Mouse (Mus musculus) retina, postnatal 1 day (tissue): ENCODE data around the gene Hip1.
A peak's percentile ranks its signal among the peaks of the same experiment; 100 is the strongest.
"Not testable (repeated sequence)": the region's sequence is repeated elsewhere in the genome, so short reads cannot be mapped to it uniquely, and the experiment has no call there.

Experiments
- DNase-seq: peaks from one replicate; pipeline ENCODE4 v3.0.0-alpha.2; 2012

The Hip1 gene

DNA sequence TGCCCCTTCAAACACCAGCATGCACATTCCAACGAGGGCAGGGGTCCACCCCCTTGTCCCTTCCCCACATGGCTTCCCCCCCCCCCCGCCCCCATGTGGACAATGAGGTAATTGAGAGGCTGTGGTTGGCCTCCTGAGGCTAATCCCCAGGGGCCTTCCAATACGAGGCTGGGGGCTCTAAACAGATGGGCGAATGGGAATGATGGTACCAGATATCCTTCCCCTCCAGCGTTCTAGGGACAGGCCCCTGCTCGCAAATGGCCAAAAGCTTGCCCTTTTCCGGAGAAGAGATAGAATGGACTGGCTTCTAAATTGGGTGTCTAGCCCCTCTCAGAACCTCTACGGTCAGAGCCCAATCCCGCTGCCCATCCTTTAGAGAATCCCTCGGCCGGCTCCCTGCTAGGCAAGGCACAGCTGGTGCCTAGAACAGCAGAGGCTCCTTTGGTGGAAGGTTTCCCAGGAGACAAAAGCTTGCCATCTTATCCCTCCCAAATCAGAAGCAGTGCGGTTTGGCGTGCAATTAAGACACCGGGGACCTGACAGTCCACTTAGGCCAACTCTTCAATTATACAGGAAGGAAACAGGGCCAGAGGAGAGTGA lies 55.1 kb downstream of the Hip1 start:
- no peak for DNase-seq

GRCm38 (mm10) chr5:135488881-135489694 lies 55.8 kb downstream of the Hip1 start:
- DNase-seq: peak; percentile 95

DNA sequence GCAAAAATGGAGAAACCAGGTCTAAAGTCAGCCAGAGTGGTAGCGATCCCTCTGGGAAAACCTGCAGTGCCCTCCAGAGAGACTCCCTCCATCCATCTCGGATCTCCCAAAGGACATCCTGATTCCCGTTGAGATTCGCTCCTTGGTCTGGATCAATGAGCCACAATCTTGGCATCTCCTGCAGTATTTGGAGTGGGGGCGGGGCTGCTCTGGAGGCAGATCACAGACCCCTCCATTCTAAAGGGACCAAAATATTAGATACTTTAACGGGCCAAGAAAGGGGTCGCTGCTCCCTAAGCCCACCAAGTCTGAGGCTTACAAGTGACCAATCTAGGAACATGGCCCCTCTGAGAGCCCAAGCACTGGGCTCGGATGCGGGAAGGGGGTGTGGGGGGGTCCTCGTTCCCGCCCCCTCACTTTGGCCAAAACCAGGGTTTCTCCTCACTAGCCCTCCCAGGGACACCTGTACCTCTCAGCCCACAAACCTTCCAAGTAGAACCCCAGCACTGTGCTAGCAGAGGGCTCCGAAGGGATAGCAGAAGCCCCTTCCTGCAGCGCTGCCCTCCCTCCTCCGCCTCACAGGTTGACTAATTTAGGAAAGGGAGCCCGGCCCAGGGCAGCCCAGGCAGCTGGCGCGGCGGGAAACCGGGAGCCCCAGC lies 56.6 kb downstream of the Hip1 start:
- no peak for DNase-seq

GRCm38 (mm10) chr5:135485289-135485688 lies 59.6 kb downstream of the Hip1 start:
- DNase-seq: no peak

DNA sequence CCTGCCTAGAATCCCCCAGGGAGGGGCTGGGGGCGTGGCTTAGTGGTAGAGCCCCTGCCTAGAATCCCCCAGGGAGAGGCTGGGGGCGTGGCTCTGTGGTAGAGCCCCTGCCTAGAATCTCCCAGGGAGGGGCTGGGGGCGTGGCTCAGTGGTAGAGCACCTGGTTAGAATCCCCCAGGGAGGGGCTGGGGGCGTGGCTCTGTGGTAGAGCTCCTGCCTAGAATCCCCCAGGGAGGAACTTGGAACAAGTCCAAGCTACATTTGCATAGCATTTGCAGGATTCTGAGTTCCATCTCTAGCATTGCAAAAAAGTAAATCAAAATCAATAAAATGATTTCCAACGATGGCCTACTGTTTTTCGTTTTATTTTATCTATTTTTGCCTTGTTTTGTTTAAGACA lies 61.1 kb downstream of the Hip1 start:
- not testable (repeated sequence) for DNase-seq

DNA sequence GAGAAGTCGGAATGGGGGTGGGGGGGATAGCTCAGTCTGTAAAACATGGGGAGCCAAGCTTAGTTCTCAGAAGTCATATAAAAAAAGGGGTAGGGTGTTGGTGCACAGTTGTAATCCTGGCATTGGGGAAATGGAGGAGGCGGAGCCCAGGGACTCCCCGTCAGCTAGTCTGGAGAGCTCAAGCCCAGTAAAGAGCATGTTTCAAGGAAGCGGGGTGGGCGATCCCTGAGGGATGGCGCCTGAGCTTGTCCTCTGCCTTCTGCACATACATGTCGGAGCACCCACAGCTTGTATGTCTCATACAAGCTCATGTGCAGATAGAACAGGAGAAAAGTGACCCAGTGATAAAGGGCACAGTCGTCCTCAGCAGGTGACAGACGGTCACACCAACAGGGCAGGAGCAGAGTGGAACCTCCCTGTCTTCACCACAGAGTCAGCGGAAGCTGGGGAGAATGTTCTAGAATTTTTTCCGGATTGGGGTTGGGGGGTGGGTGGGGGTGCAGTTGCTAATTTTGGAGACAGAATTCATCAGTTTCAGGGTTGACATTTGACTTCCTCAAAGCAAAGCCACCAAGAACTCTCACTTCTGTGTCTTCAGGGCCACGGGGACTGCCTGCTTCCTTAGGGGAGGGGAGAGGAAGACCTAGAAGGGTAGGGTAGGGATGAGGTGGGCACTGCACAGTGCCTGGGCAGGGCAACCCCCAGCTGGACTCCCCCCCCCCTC lies 65.9 kb downstream of the Hip1 start:
- no peak for DNase-seq

- no peak for DNase-seq
Measured at GRCm38 (mm10) chr5:135476199-135476598, 68.7 kb downstream of the Hip1 start.

DNA sequence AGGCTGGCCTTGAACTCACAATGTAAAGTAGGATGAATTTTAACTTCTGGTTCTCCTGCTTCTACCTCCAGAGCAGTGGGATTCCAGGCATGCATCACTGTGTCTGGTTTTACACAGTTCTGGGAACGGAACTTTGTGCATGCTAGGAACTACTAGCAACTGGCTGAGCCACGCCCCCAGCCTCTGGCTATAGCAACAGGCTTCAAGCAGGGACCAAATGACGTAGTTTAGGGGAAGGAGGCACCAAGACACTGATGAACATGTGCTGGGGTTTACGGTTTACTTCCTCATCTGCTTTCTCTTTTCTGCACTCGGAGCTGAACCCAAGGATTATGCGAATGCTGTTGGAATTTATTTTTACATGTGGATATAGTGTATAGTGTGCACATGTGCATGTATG lies 72.5 kb downstream of the Hip1 start:
- DNase-seq: no peak

DNA sequence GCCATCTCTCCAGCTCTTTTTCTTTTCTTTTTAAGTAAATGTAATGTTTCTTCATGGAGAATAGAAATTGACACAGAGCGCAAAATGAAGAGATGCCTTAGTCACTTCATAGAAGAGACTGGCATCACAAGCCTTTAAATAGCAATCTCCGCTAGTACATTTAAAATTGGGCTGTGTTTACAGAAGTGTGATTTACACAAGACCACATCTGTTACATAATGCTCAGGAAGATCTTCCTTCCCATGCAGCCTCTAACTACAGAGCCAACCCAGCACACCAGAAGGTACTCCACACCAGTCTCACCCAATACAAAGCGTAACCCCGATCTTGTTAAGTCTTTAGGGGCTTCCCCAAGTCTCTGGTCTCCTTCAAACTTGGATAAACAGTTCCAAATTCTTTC lies 73.2 kb downstream of the Hip1 start:
- DNase-seq: no peak

DNA sequence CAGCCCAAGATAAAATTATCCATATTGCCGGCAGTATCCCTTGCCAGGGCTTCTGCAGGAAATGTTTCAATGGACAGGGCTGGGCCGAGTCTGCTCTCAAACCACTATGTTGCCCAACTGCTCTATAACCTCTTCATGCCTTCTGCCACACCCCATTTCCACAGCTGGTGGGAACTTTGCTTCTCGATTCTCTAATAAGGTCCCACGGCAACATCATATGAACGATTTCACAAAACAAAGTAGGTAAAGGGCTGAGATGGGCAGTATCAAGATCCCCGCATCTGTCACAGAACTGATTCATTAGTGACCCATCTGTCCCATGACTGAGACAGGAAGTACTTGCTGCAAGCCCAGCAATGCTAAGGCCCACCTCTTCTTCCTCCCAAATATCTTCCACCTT lies 76.6 kb downstream of the Hip1 start:
- DNase-seq: no peak

GRCm38 (mm10) chr5:135465833-135466291 lies 79.1 kb downstream of the Hip1 start:
- peak; percentile 69 for DNase-seq

- DNase-seq: no peak
Measured at GRCm38 (mm10) chr5:135463380-135463779, 81.5 kb downstream of the Hip1 start.

GRCm38 (mm10) chr5:135460833-135461173 lies 84.1 kb downstream of the Hip1 start:
- no peak for DNase-seq

- DNase-seq: peak; percentile 84
Measured at GRCm38 (mm10) chr5:135460152-135460832, 84.6 kb downstream of the Hip1 start.

- peak; percentile 56 for DNase-seq
Measured at GRCm38 (mm10) chr5:135459486-135459885, 85.4 kb downstream of the Hip1 start.

- no peak for DNase-seq
Measured at GRCm38 (mm10) chr5:135457961-135458360, 87.0 kb downstream of the Hip1 start.

DNA sequence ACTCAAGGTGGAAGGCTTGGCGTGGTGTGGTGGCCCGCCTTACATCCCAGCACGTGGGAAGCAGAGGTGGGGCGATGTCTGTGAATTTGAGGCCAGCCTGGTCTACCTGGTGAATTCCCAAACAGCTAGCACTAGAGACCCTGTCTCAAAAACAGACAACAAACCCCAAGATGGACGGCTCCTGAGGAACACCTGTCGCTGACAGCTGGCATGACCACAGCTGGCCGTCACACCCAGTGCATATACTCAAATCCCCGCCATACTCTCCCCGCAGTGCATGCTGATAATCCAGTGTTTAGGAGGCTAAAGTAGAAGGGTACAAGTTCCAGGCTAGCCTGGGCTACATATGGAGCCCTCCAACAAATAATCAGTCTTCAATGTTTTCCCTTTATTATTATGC lies 88.4 kb downstream of the Hip1 start:
- no peak for DNase-seq

DNA sequence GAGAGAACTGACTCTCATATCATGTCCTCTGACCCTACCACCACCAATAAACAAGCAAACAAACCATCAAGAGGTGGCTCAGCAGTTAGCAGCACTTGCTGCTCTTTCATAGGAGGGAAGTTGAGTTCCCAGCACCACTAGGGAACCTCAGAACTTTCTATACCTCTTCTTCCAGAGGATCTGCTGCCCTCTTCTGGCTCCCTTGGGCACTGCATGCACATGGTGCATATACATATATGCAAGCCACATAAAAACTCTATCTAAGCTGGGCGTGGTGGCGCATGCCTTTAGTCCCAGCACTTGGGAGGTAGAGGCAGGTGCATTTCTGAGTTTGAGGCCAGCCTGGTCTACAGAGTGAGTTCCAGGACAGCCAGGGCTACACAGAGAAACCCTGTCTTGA lies 90.7 kb downstream of the Hip1 start:
- DNase-seq: no peak

- DNase-seq: not testable (repeated sequence)
Measured at GRCm38 (mm10) chr5:135451559-135451958, 93.4 kb downstream of the Hip1 start.

DNA sequence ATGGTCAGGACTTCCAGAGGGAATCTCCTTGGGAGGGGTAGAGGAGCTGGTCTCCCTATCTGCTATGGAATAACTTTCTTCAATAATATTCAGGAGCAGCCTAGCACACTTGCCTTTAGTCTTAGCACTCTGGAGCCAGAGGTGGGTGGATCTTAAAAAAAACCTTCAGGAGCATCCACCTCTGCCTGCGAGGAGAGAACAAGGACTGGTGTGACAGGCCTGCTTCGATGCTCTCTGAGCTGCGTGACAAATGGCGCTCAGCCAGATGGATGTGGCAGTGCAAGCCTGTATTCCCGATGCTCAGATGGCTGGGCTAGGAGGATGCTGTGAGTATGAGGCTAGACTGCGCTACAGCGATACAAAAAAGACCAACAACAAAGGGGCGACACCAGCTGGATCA lies 93.8 kb downstream of the Hip1 start:
- no peak for DNase-seq

- no peak for DNase-seq
Measured at GRCm38 (mm10) chr5:135445755-135446154, 99.2 kb downstream of the Hip1 start.

DNA sequence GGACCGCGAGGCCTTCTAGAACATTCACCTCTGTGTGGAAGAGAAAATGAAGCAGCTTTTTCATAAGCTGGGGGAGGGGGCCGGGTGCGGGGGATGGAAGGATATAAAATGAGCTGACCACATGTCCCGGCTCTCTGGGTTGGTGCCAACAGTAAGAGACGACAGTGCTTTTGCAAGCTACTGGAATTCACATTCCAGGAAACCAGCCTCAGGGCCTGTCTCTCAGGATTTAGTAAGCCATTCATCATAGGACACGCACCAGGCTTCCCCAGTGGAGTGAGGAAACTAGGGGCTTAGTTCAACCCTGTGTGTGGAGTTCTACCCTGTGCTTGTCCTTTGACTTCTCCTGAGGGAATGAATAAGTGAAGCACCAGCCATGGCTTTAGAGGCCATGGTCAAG lies 102.5 kb downstream of the Hip1 start:
- DNase-seq: peak; percentile 72

GRCm38 (mm10) chr5:135435039-135435438 lies 109.9 kb downstream of the Hip1 start:
- DNase-seq: no peak
